Mouse (Mus musculus): Measurements from ENCODE around the gene Slc13a5. TPM values are rescaled to one million over a fixed set of nuclear protein-coding genes. Genes with fewer than 3 reads are reported as not detected.
A peak's percentile ranks its signal among the peaks of the same experiment; 100 is the strongest.

Gene Slc13a5
- total RNA-seq, 2 experiments from 2014 or later: 12.4 to 13.4 TPM

- peak; percentile 64 to 73 for DNase-seq (ENCODE audit: low spot score in 2 of 2)
These were observed 639 bp downstream of the Slc13a5 start for GRCm38 (mm10) chr11:72266207-72266959.

DNA sequence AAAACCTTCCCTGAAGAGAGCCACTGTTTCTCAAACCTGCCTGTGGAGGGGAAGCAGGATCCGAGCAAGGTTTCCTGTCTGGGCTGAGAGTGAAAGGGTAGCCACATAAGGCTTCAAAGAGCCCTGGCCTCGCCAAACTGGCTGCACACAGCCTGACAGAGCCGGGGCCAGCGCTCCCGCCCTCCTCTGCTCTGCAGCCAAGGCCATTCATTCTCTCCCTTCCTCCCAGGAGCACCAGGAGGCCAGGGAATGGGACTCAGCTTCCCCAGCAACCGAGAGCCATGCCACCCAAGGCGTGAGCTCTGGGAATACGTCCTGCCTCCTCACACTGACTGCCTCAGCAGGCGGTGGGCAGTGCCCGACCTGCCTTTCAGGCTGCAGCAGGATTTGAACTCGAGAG is 1.5 kb downstream of the Slc13a5 start:
- peak; percentile 46 to 67 for DNase-seq (ENCODE audit: low spot score in 2 of 2)

DNA sequence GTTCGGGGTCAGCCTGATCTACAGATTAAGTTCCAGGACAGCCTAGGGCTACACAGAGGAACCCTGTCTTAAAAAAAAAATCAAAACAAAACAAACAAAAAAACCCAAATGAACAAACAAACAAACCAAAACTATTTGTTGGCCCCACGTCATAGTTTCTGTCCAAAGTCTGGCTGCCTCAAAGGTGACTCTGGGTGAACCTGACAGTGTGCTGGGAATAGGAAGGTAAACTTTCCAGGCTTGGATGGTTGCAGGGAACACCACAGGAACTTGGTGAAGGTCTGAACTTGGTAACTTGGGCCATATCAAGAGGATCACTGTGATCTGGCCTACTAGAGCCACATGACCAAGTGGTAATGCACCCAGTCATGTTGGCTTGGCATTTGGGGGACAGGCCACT is 10.6 kb downstream of the Slc13a5 start:
- DNase-seq (ENCODE audit: low spot score in 2 of 2): no peak

GRCm38 (mm10) chr11:72255629-72256028 is 11.4 kb downstream of the Slc13a5 start:
- DNase-seq (ENCODE audit: low spot score in 2 of 2): no peak

- no peak for DNase-seq (ENCODE audit: low spot score in 2 of 2)
These were observed 21.7 kb downstream of the Slc13a5 start for GRCm38 (mm10) chr11:72245196-72245753.

DNA sequence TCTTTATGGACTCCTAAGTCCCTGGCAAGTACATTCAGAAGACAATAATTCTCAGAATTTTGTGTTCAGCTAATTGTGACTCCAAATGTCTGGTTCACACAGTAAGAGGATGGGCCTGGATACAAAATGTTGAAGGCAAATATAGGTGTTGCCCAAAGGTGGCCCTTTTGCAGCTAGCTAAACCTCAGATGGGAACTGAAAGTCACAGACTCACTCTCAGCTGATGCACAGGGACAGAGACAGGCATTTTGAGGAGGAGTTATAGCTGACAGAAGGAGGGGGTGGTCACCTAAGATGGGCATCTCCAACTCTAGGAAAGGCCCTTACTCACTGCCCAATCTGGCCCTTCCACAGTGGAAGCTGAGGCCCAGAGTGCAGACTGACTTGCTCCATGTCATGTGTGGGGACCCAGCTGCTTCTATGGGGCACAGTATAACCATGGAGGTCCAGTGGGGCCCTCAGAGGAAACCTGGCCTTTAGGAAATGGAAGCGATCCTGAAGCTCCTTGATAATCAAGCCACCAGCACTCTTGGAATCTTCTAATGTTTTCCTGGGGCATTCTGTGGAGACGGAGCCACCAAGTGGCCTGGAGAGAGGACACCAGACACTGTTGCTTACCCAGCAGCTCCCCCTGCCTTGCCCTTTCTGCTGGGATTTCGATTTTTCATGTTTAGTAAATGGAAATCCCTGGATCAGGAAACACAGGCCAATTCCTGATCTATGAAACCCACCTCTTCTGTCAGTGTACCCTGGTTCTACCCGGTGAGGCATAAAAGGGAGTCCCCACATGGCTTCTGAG is 26.8 kb downstream of the Slc13a5 start:
- DNase-seq (ENCODE audit: low spot score in 2 of 2): no peak

DNA sequence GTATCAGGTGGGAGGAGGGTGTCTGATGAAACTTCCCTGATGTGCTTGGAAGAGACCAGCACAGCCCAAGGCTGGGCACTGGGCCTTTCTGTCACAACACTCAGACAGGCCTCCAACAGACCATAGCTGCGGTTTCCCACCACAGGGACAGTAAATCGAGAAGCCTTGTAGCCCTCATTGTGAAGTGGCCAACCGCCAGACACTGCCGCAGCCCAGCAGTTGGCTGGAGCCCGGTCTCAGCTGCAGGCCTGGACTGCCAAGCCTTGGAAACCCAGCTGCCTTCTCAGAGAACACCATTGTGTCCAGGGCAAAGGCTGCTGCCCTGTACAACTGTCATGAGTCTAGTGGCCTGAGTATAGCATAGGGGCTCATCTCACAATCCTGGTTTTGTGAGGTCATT is 33.0 kb downstream of the Slc13a5 start:
- DNase-seq (ENCODE audit: low spot score in 2 of 2): peak; percentile 50 to 62

DNA sequence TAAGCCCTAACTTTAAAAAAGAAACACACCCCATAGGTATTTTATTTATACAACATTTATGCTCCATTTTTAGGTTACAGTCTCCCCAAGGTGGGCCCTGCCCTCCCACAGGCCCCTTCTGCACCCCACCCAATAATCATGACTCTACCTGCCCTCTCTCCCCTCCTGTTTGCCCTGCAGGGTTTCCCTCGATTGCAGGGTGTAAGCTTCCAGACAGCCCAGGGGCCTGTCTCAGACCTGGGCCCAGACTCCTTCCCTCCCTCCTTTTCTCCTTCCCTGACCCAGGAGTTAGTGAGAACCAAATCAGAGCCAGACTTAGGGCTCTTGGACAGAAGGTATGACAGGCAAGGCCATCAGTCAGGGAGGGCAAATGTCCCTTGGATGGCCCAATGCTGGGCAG is 34.0 kb downstream of the Slc13a5 start:
- no peak for DNase-seq (ENCODE audit: low spot score in 2 of 2)

GRCm38 (mm10) chr11:72232068-72232467 is 35.0 kb downstream of the Slc13a5 start:
- DNase-seq (ENCODE audit: low spot score in 2 of 2): no peak

GRCm38 (mm10) chr11:72228513-72228912 is 38.5 kb downstream of the Slc13a5 start:
- no peak for DNase-seq (ENCODE audit: low spot score in 2 of 2)

DNA sequence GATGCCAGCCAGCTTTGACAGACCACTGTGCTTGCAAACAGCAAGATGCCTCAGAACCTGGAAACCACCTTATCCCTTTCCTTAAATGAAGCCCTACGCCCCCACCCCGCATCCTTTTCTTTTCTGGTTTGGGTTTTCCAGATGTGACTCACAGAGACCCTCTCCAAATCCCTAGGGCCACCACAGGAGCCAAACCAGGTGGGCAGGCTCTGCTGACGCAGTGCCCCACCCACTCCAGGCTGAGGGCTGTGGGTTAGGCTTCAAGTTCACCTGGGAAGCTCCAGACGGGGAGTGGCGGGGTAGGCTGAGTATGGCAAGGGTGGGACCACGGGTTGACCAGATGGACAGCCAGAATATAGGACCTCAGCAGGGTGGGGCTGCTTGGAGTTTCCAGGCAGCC is 40.1 kb downstream of the Slc13a5 start:
- DNase-seq (ENCODE audit: low spot score in 2 of 2): no peak

- DNase-seq (ENCODE audit: low spot score in 2 of 2): no peak
These were observed 40.8 kb downstream of the Slc13a5 start for GRCm38 (mm10) chr11:72226020-72226791.

DNA sequence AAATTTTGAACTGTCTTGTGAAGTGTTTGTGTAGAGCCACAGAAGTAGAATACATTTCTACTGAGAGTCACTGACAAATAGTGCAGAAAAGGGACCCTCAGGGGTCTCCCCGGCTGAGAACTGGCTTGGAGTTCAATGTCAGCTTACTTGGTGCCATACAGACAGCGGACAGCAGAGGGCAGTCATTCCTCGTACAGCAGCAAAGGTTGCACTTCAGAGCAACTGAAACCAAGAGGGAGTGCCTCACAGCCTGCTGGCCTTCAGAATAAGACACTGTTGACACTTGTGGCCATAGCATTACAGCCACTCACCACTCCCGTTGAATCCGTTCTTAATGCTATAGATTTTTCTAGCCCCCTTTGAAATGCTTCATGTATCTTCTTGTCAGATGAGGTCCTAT is 42.2 kb downstream of the Slc13a5 start:
- peak; percentile 79 to 87 for DNase-seq (ENCODE audit: low spot score in 2 of 2)

DNA sequence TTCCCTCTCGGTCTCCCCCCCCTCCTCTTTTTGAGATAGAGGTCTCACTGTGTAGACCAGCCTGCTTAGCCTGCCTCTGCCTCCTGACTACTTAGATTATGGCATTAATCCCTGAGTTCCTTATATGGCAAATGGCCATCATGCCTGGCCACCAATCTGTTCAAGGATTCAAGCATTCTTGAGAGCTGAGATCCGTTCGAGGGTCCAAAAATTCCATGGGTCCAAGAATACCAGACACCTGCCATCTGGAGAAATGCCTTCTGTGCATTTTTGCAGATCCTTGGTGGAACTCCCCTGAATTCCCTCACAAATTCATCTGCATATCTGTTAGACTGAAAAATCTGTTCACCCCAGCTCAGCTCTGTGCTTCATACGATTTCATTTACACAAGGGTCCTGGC is 43.6 kb downstream of the Slc13a5 start:
- no peak for DNase-seq (ENCODE audit: low spot score in 2 of 2)

DNA sequence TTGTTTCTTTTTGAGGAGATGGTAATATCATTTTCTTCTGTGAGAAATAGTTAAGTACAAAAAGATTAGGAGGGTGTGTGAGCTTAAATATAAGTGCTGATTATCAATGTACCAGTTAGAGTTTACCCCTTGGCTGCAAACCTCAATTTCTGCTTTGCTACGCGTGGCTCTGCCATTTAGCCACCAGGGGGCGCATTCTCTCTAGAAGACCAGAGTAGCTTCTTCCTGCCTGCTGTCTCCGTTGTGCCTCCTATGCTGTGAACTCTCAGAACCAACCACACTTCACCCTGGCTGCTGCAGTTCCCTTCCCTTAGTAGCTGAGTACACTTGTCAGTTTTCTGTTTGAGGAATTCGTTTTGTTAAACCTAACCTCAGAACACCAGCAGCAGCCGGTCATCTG is 45.7 kb downstream of the Slc13a5 start:
- DNase-seq (ENCODE audit: low spot score in 2 of 2): peak in 1 of 2 experiments; percentile 69

GRCm38 (mm10) chr11:72217116-72217515 is 49.9 kb downstream of the Slc13a5 start:
- DNase-seq (ENCODE audit: low spot score in 2 of 2): no peak

DNA sequence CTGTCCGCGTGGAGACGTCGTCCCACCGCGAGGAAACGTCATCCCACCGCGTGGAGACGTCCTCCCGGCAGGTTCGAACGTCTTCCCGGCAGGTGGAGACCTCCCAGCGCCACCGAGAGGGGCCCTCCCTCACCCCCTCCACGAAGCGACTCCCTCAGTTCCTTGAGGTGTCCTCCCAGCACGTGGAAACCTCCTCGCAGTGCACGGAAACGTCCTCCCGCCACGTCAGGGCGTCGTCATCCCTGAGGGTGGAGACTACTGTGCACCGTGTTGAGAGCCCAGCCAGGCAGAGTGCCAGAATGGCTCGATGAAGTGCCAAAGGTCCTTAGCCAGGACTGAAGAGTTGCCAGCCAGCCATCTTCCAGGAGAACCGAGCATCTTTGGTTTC is 51.6 kb downstream of the Slc13a5 start, which contains the start of gene Med31:
TSS of gene Med31 (minus strand) at position 183 of the 388 bp plus-strand sequence.
- peak in 1 of 2 experiments; percentile 63 for DNase-seq (ENCODE audit: low spot score in 2 of 2)

DNA sequence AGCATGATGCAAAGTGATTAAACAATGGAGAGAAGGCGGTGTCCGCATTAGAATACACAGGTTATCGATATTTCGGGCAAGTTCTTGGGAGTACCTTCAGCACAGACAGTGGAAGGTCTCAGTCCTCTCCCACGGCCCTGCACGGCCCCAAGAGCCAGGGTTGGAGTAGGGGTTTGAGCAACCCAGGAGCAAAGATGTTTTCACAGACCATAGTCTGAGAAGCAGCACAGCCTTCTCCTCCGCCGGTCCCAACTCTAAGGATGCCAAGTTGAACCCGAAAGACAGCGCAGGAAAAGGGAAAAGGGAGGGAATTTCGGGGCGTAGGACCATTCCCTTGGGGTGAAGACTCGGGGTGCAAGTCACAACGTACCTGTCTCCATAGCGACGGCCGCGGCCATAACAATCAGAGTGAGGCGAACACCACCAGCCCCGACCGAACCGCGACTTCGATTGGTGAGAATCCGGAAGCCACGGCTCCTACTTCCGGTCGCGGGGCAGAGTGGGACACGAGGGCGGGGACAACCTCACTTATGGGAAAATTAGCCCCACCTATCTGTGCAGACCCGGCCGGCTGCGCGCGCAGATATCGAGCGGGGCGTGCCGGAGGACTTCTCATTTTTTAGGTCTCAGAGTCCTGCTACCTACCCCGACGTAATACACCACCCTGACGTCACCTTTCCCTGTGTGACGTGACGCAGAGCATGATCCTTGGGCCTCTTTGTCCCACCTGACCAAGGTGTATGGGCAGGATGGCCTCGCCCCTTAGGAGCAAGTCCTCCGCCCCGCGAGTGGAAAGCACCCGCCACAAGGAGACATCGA is 52.2 kb downstream of the Slc13a5 start:
- peak; percentile 90 to 97 for DNase-seq (ENCODE audit: low spot score in 2 of 2)

GRCm38 (mm10) chr11:72207834-72208377 is 59.1 kb downstream of the Slc13a5 start:
- DNase-seq (ENCODE audit: low spot score in 2 of 2): no peak

DNA sequence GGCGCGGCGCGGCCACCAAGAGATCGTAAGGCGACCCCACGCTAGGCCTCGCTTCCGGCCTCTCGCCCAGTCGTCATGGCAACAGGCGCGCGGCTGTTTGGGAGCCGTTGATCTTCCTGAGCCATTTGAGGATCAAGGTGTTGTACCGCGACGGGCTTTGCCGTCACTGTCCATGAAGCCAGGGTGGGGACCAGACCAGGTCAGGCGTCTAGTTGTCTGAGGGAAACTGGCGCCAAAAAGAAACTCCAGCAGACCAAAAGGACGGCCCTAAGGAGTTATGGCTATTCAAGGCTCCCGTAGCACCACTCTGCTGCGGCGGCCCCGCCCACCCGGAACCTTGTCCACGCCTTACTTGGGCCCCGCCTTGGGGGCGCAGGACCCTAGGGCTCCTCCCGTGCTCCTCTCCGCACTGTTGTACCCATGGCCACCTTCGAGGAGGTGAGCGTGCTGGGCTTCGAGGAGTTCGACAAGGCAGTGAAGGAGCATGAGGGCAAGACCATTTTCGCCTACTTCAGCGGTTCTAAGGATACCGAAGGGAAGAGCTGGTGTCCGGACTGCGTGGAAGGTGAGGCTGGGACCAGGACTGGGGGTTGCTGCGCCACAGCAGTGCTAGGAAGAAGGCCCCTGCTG is 59.7 kb downstream of the Slc13a5 start, which contains the start of the genes 4933427D14Rik and Txndc17:
TSS of gene 4933427D14Rik (minus strand) at position 256 of the 630 bp plus-strand sequence.
TSS of gene Txndc17 (plus strand) at position 344 of the 630 bp plus-strand sequence.
- DNase-seq (ENCODE audit: low spot score in 2 of 2): peak; percentile 84 to 89
